Mouse (Mus musculus): ENCODE measurements around the gene Ipo8.

DNA sequence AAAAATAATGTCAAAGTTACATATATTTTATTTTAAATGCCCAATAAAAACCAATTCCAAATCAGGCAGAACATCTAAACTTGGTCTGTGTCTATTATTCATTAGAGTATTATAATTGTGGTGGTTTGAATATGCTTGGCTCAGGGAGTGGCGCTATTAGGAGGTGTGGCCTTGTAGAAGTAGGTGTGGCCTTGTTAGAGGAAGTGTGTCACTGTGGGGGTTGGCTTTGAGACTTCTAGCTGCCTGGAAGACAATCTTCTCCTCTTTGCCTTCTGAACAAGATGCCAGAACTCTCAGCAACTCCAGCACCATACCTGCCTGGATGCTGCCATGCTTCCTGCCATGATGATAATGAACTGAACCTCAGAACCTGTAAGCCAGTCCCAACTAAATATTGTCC is 42.6 kb upstream of the Ipo8 start:
- TF ChIP-seq EP300 (IDR thresholded peaks at IDR 0.05; ENCODE audit: low read depth) (no peak), CTCF (IDR thresholded peaks at IDR 0.05; ENCODE audit: low read depth) (no peak)

All from heart, postnatal 0 days (tissue).